Mouse (Mus musculus) CH12.LX (cell line): ENCODE results near the gene B3gat3. TPM values are rescaled to one million over a fixed set of nuclear protein-coding genes. Genes with fewer than 3 reads are reported as not detected.

Experiments
- DNase-seq: peaks from one replicate; pipeline ENCODE4 v3.0.0-alpha.2; 2013; ENCODE audit errors: extremely low read depth
- H3K27ac ChIP-seq: 2 replicates; pipeline ENCODE4 v1.5.1; 2012; ENCODE audit warnings: low read depth, mild to moderate bottlenecking, control low read depth, moderate library complexity; ENCODE audit not compliant: insufficient read depth
- H3K27me3 ChIP-seq: replicated peaks from 2 replicates; pipeline ENCODE3; 2012; ENCODE audit warnings: inconsistent platforms
- H3K36me3 ChIP-seq, 2 experiments: replicated peaks in 1 of 2; 2 replicates each; pipeline versions ENCODE3 to v1.6.1; 2012; ENCODE audit warnings: inconsistent platforms in 1 of 2, low read length in 1 of 2, mild to moderate bottlenecking in 1 of 2, mixed read lengths in 1 of 2, moderate library complexity in 1 of 2; ENCODE audit not compliant: control insufficient read depth in 1 of 2, insufficient read depth in 1 of 2
- H3K4me1 ChIP-seq, 2 experiments: 2 replicates each; pipeline ENCODE4 v1.6.1; 2012; ENCODE audit warnings: inconsistent platforms in 1 of 2, moderate library complexity in 1 of 2; ENCODE audit not compliant: insufficient read depth in 2 of 2, control insufficient read depth in 1 of 2
- H3K4me2 ChIP-seq: 2 replicates; pipeline ENCODE4 v1.6.1; 2012; ENCODE audit warnings: low read depth, mild to moderate bottlenecking, control low read depth; ENCODE audit not compliant: poor library complexity, insufficient read depth, severe bottlenecking
- H3K4me3 ChIP-seq, 3 experiments: fragments of 150-350 bp in 1 of 3; sonication (generic) in 1 of 3; replicated peaks in 1 of 3; 2 replicates each; pipeline versions ENCODE3 to v1.5.1; 2011 to 2012; ENCODE audit warnings: low read depth in 2 of 3, low read length in 2 of 3, mild to moderate bottlenecking in 2 of 3, moderate library complexity in 2 of 3, control low read depth in 1 of 3, improper control_type of control experiment in 1 of 3, inconsistent platforms in 1 of 3, mixed read lengths in 1 of 3; ENCODE audit not compliant: poor library complexity in 1 of 3
- H3K79me2 ChIP-seq: replicated peaks from 2 replicates; pipeline ENCODE4 v1.6.1; 2012; ENCODE audit warnings: mild to moderate bottlenecking, moderate library complexity; ENCODE audit not compliant: control insufficient read depth, poor library complexity, insufficient read depth, severe bottlenecking; ENCODE audit errors: extremely low read depth
- H3K9ac ChIP-seq: 2 replicates; pipeline ENCODE4 v1.6.1; 2012; ENCODE audit warnings: low read depth, mild to moderate bottlenecking, control low read depth, moderate library complexity; ENCODE audit not compliant: insufficient read depth
- H3K9me3 ChIP-seq: replicated peaks from 2 replicates; pipeline ENCODE3; 2012; ENCODE audit warnings: low read length, inconsistent platforms, mixed read lengths
- CHD1 ChIP-seq: IDR thresholded peaks from 2 replicates; pipeline ENCODE4 v1.6.1; 2012; ENCODE audit warnings: low read depth, low read length, improper control_type of control experiment, inconsistent platforms
- CTCF ChIP-seq, 2 experiments: IDR thresholded peaks in 1 of 2; conservative IDR thresholded peaks in 1 of 2; 2 replicates each; pipeline ENCODE4 v1.5.1; 2011 to 2012; ENCODE audit warnings: low read depth in 2 of 2, low read length in 2 of 2, improper control_type of control experiment in 1 of 2, inconsistent platforms in 1 of 2, mild to moderate bottlenecking in 1 of 2, moderate library complexity in 1 of 2
- EP300 ChIP-seq: IDR thresholded peaks from 2 replicates; pipeline ENCODE4 v1.6.1; 2011; ENCODE audit warnings: low read length, improper control_type of control experiment
- ETS1 ChIP-seq: conservative IDR thresholded peaks from 2 replicates; pipeline ENCODE4 v1.6.1; 2012; ENCODE audit warnings: low read depth, mild to moderate bottlenecking, inconsistent platforms, low read length, improper control_type of control experiment, moderate library complexity
- IRF4 ChIP-seq: IDR thresholded peaks from 2 replicates; pipeline ENCODE4 v1.6.1; 2014; ENCODE audit warnings: low read depth, mild to moderate bottlenecking, inconsistent platforms, low read length, improper control_type of control experiment
- JUN ChIP-seq: IDR thresholded peaks from 2 replicates; pipeline ENCODE4 v1.6.1; 2011; ENCODE audit warnings: low read depth, mild to moderate bottlenecking, low read length, improper control_type of control experiment, moderate library complexity; ENCODE audit not compliant: insufficient read depth
- JUND ChIP-seq: conservative IDR thresholded peaks from 2 replicates; pipeline ENCODE4 v1.6.1; 2011; ENCODE audit warnings: low read depth, low read length, improper control_type of control experiment
- MAZ ChIP-seq: IDR thresholded peaks from 2 replicates; pipeline ENCODE4 v1.6.1; 2012; ENCODE audit warnings: low read depth, mild to moderate bottlenecking, inconsistent platforms, low read length, improper control_type of control experiment, moderate library complexity
- MEF2A ChIP-seq: IDR thresholded peaks from 2 replicates; pipeline ENCODE4 v1.6.1; 2014; ENCODE audit warnings: low read depth, mild to moderate bottlenecking, inconsistent platforms, low read length, improper control_type of control experiment, borderline replicate concordance
- NRF1 ChIP-seq: IDR thresholded peaks from 2 replicates; pipeline ENCODE4 v1.6.1; 2014; ENCODE audit warnings: low read depth, mild to moderate bottlenecking, inconsistent platforms, low read length, improper control_type of control experiment, moderate library complexity
- PAX5 ChIP-seq: IDR thresholded peaks from 2 replicates; pipeline ENCODE4 v1.6.1; 2012; ENCODE audit warnings: low read length, inconsistent platforms, mixed read lengths
- POLR2AphosphoS2 ChIP-seq: IDR thresholded peaks from 2 replicates; pipeline ENCODE4 v1.6.1; 2011; ENCODE audit warnings: low read depth, low read length, improper control_type of control experiment
- UBTF ChIP-seq: IDR thresholded peaks from 2 replicates; pipeline ENCODE4 v1.6.1; 2012; ENCODE audit warnings: low read depth, mild to moderate bottlenecking, inconsistent platforms, low read length, improper control_type of control experiment, moderate library complexity
- ZKSCAN1 ChIP-seq: IDR thresholded peaks from 2 replicates; pipeline ENCODE4 v1.6.1; 2012; ENCODE audit warnings: low read depth, inconsistent platforms, low read length, improper control_type of control experiment, borderline replicate concordance
- ZMIZ1 ChIP-seq: IDR thresholded peaks from 2 replicates; pipeline ENCODE4 v1.6.1; 2012; ENCODE audit warnings: low read depth, mild to moderate bottlenecking, inconsistent platforms, low read length, improper control_type of control experiment
- ZNF384 ChIP-seq: IDR thresholded peaks from 2 replicates; pipeline ENCODE4 v1.6.1; 2012; ENCODE audit warnings: low read depth, low read length, improper control_type of control experiment, inconsistent platforms
- dilution Hi-C: fragments of 300-500 bp; cut with MboI; formaldehyde crosslinking; loops from 2 replicates; pipeline ENCODE4 v1.14.3; 2020; ENCODE audit warnings: low sequenced_read_pairs; ENCODE audit not compliant: extremely low pct_unique_long_range_greater_than_20kb, extremely low pct_ligation_motif_present
- in situ Hi-C: fragments of 300-500 bp; cut with MboI; formaldehyde crosslinking; loops from 3 replicates; pipeline ENCODE4 v1.14.3; 2019; ENCODE audit warnings: low sequenced_read_pairs, low pct_ligation_motif_present, low pct_unique_long_range_greater_than_20kb, mixed read lengths
- polyA plus RNA-seq: library from polyadenylated mRNA; unstranded; fragments of >175 nt; gene quantifications from 2 replicates; pipeline ENCODE4 v1.2.1, GENCODE M21; 2012; ENCODE audit warnings: low read depth; ENCODE audit not compliant: insufficient read length
- total RNA-seq, 2 experiments: library from RNA; depleted of rRNA; stranded (reverse); fragments of 300-350 nt in 1 of 2; fragments of >200 nt in 1 of 2; gene quantifications; 2 replicates each; pipeline ENCODE4 v1.2.3; 2012 to 2014

B3gat3 gene
- total and polyA plus RNA-seq, 3 experiments = 17.8 to 54.8 (median 33.0) TPM

GRCm38 (mm10) chr19:8899079-8899478 is 21.1 kb upstream of the B3gat3 start:
- dilution Hi-C loops = no loop called here
- H3K36me3 ChIP-seq = peaks cover 33 to 52% of the 10 kb centered on the region in 2 experiments
- H3K79me2 ChIP-seq = peaks cover 69% of the 10 kb centered on the region
- H3K27ac ChIP-seq = no peak overlapping the region
- peak overlapping the region; percentile 96 for H3K4me2 ChIP-seq
- H3K27me3 ChIP-seq = no peaks in the 10 kb centered on the region
- in situ Hi-C loops = loop anchor here (5.0 kb wide), 1 partner anchor 38 kb away; no protein-coding TSS in a partner anchor
- TF ChIP-seq NRF1 (no peak), UBTF (no peak), JUND (no peak), ETS1 (no peak), CHD1 (no peak)
- H3K4me3 ChIP-seq = peak overlapping the region; percentile 82 to 99 (median 99)
- H3K9me3 ChIP-seq = no peaks in the 10 kb centered on the region
- peaks cover 32 to 68% of the 10 kb centered on the region in 2 experiments for H3K4me1 ChIP-seq
- DNase-seq = no peak
- H3K9ac ChIP-seq = peak overlapping the region; percentile 85

GRCm38 (mm10) chr19:8903412-8903811 is 16.8 kb upstream of the B3gat3 start:
- TF ChIP-seq PAX5 (no peak), ETS1 (peak; percentile 38; the same call in 1 of the 2 replicates), EP300 (peak; percentile 82), IRF4 (peak; percentile 82), MAZ (no peak), NRF1 (no peak), JUND (peak; percentile 82), MEF2A (peak; percentile 89), ZMIZ1 (no peak), JUN (peak; percentile 92)
- dilution Hi-C loops (no loop called here), in situ Hi-C loops (no loop called here)
- peaks cover 51 to 76% of the 10 kb centered on the region in 2 experiments for H3K36me3 ChIP-seq
- H3K9me3 ChIP-seq = no peaks in the 10 kb centered on the region
- no peaks in the 10 kb centered on the region for H3K27me3 ChIP-seq
- H3K4me3 ChIP-seq = no peak overlapping the region
- DNase-seq = no peak
- peak overlapping the region; percentile 18 for H3K27ac ChIP-seq
- no peak overlapping the region for H3K9ac ChIP-seq
- peaks cover 57% of the 10 kb centered on the region for H3K79me2 ChIP-seq
- peaks cover 18 to 34% of the 10 kb centered on the region in 2 experiments for H3K4me1 ChIP-seq
- no peak overlapping the region for H3K4me2 ChIP-seq

GRCm38 (mm10) chr19:8908531-8908930 is 11.6 kb upstream of the B3gat3 start:
- TF ChIP-seq ZNF384 (no peak), CTCF (conservative IDR thresholded peaks at IDR 0.05 in 1 of 2, IDR thresholded peaks at IDR 0.05 in 1 of 2; ENCODE audit: low read depth in 2 of 2, low read length in 2 of 2) (no peak), IRF4 (no peak), POLR2AphosphoS2 (no peak), ZKSCAN1 (no peak)
- no peak overlapping the region for H3K9ac ChIP-seq
- dilution Hi-C loops = no loop called here
- no peak overlapping the region for H3K4me2 ChIP-seq
- peaks cover 10% of the 10 kb centered on the region; the same call in 1 of the 2 replicates for H3K79me2 ChIP-seq
- no peak overlapping the region for H3K27ac ChIP-seq
- in situ Hi-C loops = no loop called here
- H3K4me3 ChIP-seq = no peak overlapping the region
- H3K9me3 ChIP-seq = no peaks in the 10 kb centered on the region
- no peaks in the 10 kb centered on the region for H3K27me3 ChIP-seq
- no peak for DNase-seq
- no peaks in the 10 kb centered on the region for H3K4me1 ChIP-seq
- H3K36me3 ChIP-seq = peaks cover 88 to 97% of the 10 kb centered on the region in 2 experiments
